Mouse (Mus musculus) kidney, embryonic 14.5 days (tissue): ENCODE measurements around the gene Ssxa1. TPM values are rescaled to one million over a fixed set of nuclear protein-coding genes. Genes with fewer than 3 reads are reported as not detected.
"Not testable (repeated sequence)": the region's sequence is repeated elsewhere in the genome, so short reads cannot be mapped to it uniquely, and the experiment has no call there.

Experiments
- ATAC-seq: fragments of 200-750 bp; cut with Nextera tagmentation; 2 replicates; pipeline ENCODE4 v1.8.0; 2017; ENCODE audit warnings: moderate number of reproducible peaks, mild to moderate bottlenecking, moderate TSS enrichment, moderate library complexity; ENCODE audit not compliant: low FRiP score, low TSS enrichment
- H3K27ac ChIP-seq: fragments of 300-500 bp; sonication (generic); 2 replicates; pipeline ENCODE4 v1.5.1; 2014; ENCODE audit warnings: low read depth, mild to moderate bottlenecking, low read length, moderate library complexity, mixed read lengths
- H3K27me3 ChIP-seq: fragments of 300-500 bp; sonication (generic); 2 replicates; pipeline ENCODE4 v1.6.1; 2014; ENCODE audit warnings: mild to moderate bottlenecking, low read length; ENCODE audit not compliant: control insufficient read depth, insufficient read depth
- H3K36me3 ChIP-seq: fragments of 300-500 bp; sonication (generic); 2 replicates; pipeline ENCODE4 v1.6.1; 2014; ENCODE audit warnings: low read length, mixed read lengths; ENCODE audit not compliant: control insufficient read depth, insufficient read depth
- H3K4me1 ChIP-seq: fragments of 300-500 bp; sonication (generic); 2 replicates; pipeline ENCODE4 v1.6.1; 2014; ENCODE audit warnings: low read length, mixed read lengths; ENCODE audit not compliant: control insufficient read depth, insufficient read depth
- H3K4me2 ChIP-seq: fragments of 300-500 bp; sonication (generic); replicated peaks from 2 replicates; pipeline ENCODE4 v1.6.1; 2014; ENCODE audit warnings: low read depth, mild to moderate bottlenecking, low read length
- H3K4me3 ChIP-seq: fragments of 300-500 bp; sonication (generic); 2 replicates; pipeline ENCODE4 v1.5.1; 2014; ENCODE audit warnings: mild to moderate bottlenecking, low read length
- H3K9ac ChIP-seq: fragments of 300-500 bp; sonication (generic); 2 replicates; pipeline ENCODE4 v1.6.1; 2014; ENCODE audit warnings: low read depth, mild to moderate bottlenecking, low read length, moderate library complexity
- H3K9me3 ChIP-seq: fragments of 300-500 bp; sonication (generic); 2 replicates; pipeline ENCODE4 v1.6.1; 2016; ENCODE audit warnings: low read length; ENCODE audit not compliant: control insufficient read depth
- WGBS: fragments of 180-500 bp; shearing (Covaris S2); extraction: QIAGEN DNeasy Blood & Tissue Kit; methylation state at CpG from one replicate; pipeline ENCODE4 v1.1.7; 2014; 5-methylcytosine and 5-hydroxymethylcytosine counted together
- polyA plus RNA-seq: library from polyadenylated mRNA; unstranded; fragments of >200 nt; fragmentation: Nextera tagmentation; extraction: Ambion mirVana; gene quantifications from 2 replicates; pipeline ENCODE4 v1.2.1, GENCODE M21; 2014

Ssxa1 gene
- not detected in 2 replicates for polyA plus RNA-seq

DNA sequence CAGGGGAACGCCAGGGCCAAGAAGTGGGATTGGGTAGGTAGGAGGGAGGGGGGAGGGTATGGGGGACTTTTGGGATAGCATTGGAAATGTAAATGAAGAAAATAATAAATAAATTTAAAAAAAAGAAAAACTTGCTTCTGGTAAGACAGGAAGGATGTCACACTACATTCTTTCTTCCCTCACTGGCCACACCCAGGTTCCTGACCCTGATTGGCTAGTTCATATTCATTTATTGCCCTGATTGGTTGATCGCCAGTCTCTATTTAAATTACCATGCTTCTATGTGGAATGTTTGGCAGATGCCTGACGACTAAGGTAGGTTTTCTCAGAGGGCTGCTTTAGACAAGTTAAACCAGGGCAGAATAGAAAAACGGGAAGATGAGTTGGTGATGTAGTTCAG, at the start of gene Ssxa1:
Ssxa1 (plus strand) TSS at position 301 of the 400 bp plus-strand sequence.
- no peak within 1 kb of the TSS for H3K4me3 ChIP-seq
- no peak within 1 kb of the TSS for H3K9ac ChIP-seq
- no peaks in the 10 kb centered on the region for H3K9me3 ChIP-seq
- H3K4me1 ChIP-seq = no peaks in the 10 kb centered on the region
- no peaks in the 10 kb centered on the region for H3K36me3 ChIP-seq
- H3K27me3 ChIP-seq = no peaks in the 10 kb centered on the region
- WGBS = 85% methylated on average over 4 of the region's 4 CpGs
- ATAC-seq = no peak
- no peak within 1 kb of the TSS for H3K27ac ChIP-seq
- H3K4me2 ChIP-seq = no peak within 1 kb of the TSS

DNA sequence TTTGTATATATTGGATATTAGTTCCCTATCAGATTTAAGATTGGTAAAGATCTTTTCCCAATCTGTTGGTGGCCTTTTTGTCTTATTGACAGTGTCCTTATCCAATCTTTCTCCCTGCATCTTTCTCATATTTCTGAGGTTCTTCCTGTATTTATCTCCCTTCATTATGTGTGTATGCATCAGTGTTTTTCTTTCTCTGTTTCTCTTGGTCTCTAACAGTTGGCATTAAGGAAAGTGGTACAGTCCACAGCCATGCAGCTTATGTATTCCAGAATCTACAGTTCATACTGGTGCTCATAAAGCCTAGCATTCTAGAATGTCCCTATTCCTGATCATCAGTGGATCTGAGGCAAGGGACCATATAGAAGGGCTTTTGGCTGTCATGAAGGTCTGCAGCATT, 47.5 kb upstream of the Ssxa1 start, which contains the start of gene Spaca5:
Spaca5 (plus strand) TSS at position 301 of the 400 bp plus-strand sequence.
- H3K9ac ChIP-seq = no peak within 1 kb of the TSS
- H3K36me3 ChIP-seq = no peaks in the 10 kb centered on the region
- no peaks in the 10 kb centered on the region for H3K9me3 ChIP-seq
- no peak within 1 kb of the TSS for H3K27ac ChIP-seq
- H3K27me3 ChIP-seq = no peaks in the 10 kb centered on the region
- H3K4me1 ChIP-seq = no peaks in the 10 kb centered on the region
- no peak for ATAC-seq
- no peak within 1 kb of the TSS for H3K4me3 ChIP-seq
- H3K4me2 ChIP-seq = no peak within 1 kb of the TSS

DNA sequence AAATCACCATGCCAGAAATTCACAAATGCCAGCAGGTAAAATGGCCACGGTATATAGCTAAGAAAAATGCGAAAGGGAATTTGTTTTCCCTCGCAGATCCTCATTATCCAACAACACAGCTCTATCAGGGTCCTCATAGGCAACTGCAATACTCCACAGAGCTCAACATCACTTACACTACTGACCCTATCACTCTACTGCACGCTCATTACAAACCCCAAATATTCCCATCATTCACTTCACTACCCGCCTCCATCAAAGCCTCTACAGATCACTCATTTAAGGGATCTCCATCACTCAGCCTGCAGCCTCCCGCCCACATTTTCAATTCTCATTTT, 27.0 kb upstream of the Ssxa1 start:
- Histone ChIP-seq H3K4me1 (no peaks in the 10 kb centered on the region), H3K4me2 (peak overlapping the region; percentile 46), H3K9ac (peak overlapping the region; percentile 42; the same call in 1 of the 2 replicates), H3K9me3 (no peaks in the 10 kb centered on the region), H3K4me3 (peak overlapping the region; percentile 44), H3K27me3 (no peaks in the 10 kb centered on the region), H3K27ac (no peak overlapping the region), H3K36me3 (no peaks in the 10 kb centered on the region)
- ATAC-seq = peak; percentile 32; the same call in 1 of the 2 replicates
- 41% methylated on average over 6 of the region's 6 CpGs for WGBS

DNA sequence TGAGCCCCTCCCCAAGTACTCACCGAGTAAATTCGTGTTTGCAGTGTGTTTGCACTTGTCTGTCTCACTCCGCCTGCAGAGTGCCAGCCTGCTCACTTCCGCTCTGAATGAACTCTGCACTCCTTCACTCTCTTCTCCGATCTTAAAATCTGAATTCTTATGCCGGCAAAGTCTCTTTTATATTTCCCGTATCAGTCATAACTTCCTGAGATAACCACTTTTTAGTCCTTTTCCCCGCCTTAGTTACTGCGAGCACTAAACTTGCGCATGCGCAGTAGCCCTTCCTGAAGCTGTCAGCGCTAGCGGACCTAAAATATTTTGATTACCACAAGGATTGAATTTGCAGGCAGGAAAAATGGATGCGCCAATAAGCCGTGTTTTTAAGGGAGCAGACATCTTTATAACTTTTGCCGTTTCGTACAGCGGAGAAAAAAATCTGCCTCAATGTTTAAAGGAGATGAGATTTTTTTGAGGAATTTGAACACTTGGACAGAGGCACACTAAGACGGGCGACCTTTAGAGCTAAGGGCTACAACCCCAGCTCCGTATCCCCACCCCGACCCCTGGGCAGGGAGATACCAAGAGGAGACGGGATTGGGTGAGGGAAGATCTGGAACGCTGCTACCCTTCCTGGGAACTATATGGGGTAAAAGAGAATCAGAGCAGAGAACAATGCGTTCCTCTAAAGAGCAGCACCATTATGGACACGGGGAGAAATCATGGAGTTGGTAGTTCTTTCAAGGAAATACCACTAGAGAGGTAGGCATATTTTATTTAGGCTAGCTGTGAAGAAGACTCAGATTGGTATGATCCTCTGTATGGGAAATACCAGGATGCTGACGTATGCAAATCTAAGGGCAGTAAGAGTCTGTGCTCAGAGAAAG, 26.4 kb upstream of the Ssxa1 start, which contains the start of gene Zfp300:
Zfp300 (minus strand) TSS at position 545 of the 884 bp plus-strand sequence.
- Histone ChIP-seq H3K9me3 (no peaks in the 10 kb centered on the region), H3K4me3 (peak within 1 kb of the TSS; percentile 44), H3K36me3 (no peaks in the 10 kb centered on the region), H3K27ac (peak within 1 kb of the TSS; percentile 47; the same call in 1 of the 2 replicates), H3K9ac (peak within 1 kb of the TSS; percentile 42), H3K27me3 (no peaks in the 10 kb centered on the region), H3K4me2 (peak within 1 kb of the TSS; percentile 46), H3K4me1 (no peaks in the 10 kb centered on the region)
- WGBS = 25% methylated on average over 27 of the region's 27 CpGs
- ATAC-seq = peak; percentile 89

DNA sequence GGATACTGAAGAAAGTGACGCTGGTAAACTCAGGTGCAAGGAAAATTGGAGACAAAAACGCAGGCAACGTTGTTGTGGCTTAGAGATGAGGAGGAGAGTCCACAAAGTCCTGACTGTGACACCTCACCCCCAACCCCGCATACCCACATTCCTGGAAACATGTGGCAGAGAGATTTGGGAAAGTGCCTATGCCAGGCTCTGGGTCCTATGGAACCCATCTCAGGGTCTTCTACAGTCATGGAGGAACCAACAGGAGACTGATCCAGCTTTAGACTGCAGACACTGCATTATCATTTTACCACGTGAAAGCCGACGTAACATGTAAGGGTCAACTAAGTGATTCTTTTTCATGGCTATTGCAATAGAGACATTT, 25.8 kb upstream of the Ssxa1 start:
- 0 out of 2 replicates have a peak, but pooled peaks have one; percentile 9 for ATAC-seq
- WGBS = 52% methylated on average over 7 of the region's 7 CpGs
- Histone ChIP-seq H3K9me3 (no peaks in the 10 kb centered on the region), H3K4me3 (peak overlapping the region; percentile 44; the same call in 1 of the 2 replicates), H3K4me1 (no peaks in the 10 kb centered on the region), H3K27ac (no peak overlapping the region), H3K36me3 (no peaks in the 10 kb centered on the region), H3K4me2 (peak overlapping the region; percentile 46), H3K27me3 (no peaks in the 10 kb centered on the region), H3K9ac (no peak overlapping the region)

DNA sequence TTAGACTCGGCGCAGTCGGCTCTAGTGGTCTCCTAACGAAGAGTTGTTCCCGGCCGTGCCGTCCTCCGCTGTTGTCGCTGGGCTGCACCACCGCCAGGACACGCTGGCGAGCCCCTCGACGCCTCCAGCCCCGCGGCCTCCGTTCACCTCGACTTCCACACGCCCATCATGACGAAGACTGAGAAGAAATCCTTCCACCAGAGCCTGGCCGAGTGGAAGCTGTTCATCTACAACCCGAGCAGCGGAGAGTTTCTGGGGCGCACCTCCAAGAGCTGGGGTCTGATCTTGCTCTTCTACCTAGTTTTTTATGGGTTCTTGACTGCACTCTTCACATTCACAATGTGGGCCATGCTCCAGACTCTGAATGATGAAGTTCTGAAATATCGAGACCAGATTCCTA, 31.1 kb downstream of the Ssxa1 start:
- not testable (repeated sequence) for H3K9ac ChIP-seq, H3K9me3 ChIP-seq, H3K4me1 ChIP-seq, ATAC-seq, H3K4me2 ChIP-seq, H3K4me3 ChIP-seq, H3K27me3 ChIP-seq, H3K36me3 ChIP-seq, H3K27ac ChIP-seq
- WGBS = 92% methylated on average over 25 of the region's 25 CpGs

Other genes with a start within 250 kb of the Ssxa1 start
- 23.1 and 28.7 TPM in 2 replicates for gene Timp1, start 245.7 kb upstream of the Ssxa1 start, polyA plus RNA-seq
- 0.10 and 0.12 TPM in 2 replicates for gene Syn1, start 194.8 kb upstream of the Ssxa1 start, polyA plus RNA-seq
- gene Cfp, start 184.3 kb upstream of the Ssxa1 start, polyA plus RNA-seq = 4.6 and 6.3 TPM in 2 replicates
- gene Elk1, start 165.2 kb upstream of the Ssxa1 start, polyA plus RNA-seq = 9.2 and 11.5 TPM in 2 replicates
- gene Uxt, start 153.8 kb upstream of the Ssxa1 start, polyA plus RNA-seq = 52.9 and 66.9 TPM in 2 replicates
- 5.2 TPM in 2 replicates for gene Zfp182, start 53.5 kb upstream of the Ssxa1 start, polyA plus RNA-seq
- gene Spaca5, start 47.4 kb upstream of the Ssxa1 start, polyA plus RNA-seq = not detected in 2 replicates
- gene Zfp300, start 26.3 kb upstream of the Ssxa1 start, polyA plus RNA-seq = 0.79 and 1.5 TPM in 2 replicates
- gene Gm21876, start 59.8 kb downstream of the Ssxa1 start, polyA plus RNA-seq = not detected in 2 replicates